Mouse (Mus musculus): ENCODE measurements around the gene Pds5b.

- no peak for TF ChIP-seq MAX (IDR thresholded peaks at IDR 0.05; ENCODE audit: low read depth)
- TF ChIP-seq TCF12 (IDR thresholded peaks at IDR 0.05; ENCODE audit: insufficient read depth, poor library complexity, severe bottlenecking): no peak
Measured at GRCm38 (mm10) chr5:150822781-150823180, 149.2 kb downstream of the Pds5b start.
